Mouse (Mus musculus) stomach, embryonic 14.5 days (tissue): ENCODE data around the gene Actr3b. TPM values are rescaled to one million over a fixed set of nuclear protein-coding genes. Genes with fewer than 3 reads are reported as not detected.
"Not testable (repeated sequence)": the region's sequence is repeated elsewhere in the genome, so short reads cannot be mapped to it uniquely, and the experiment has no call there.

Experiments used
- ATAC-seq: fragments of 200-750 bp; cut with Nextera tagmentation; 2 replicates; pipeline ENCODE4 v1.8.0; 2017; ENCODE audit warnings: low read depth, moderate TSS enrichment; ENCODE audit not compliant: insufficient number of reproducible peaks, insufficient read depth, low FRiP score
- H3K27ac ChIP-seq: fragments of 300-500 bp; sonication (generic); 2 replicates; pipeline ENCODE4 v1.5.1; 2014; ENCODE audit warnings: mild to moderate bottlenecking, low read length, moderate library complexity, mixed read lengths
- H3K27me3 ChIP-seq: fragments of 300-500 bp; sonication (generic); 2 replicates; pipeline ENCODE4 v1.6.1; 2014; ENCODE audit warnings: low read length, control low read depth, mixed read lengths; ENCODE audit not compliant: control insufficient read depth, insufficient read depth
- H3K36me3 ChIP-seq: fragments of 300-500 bp; sonication (generic); 2 replicates; pipeline ENCODE4 v1.6.1; 2014; ENCODE audit warnings: mild to moderate bottlenecking, control low read depth, low read length, moderate library complexity, mixed read lengths; ENCODE audit not compliant: control insufficient read depth, insufficient read depth
- H3K4me1 ChIP-seq: fragments of 300-500 bp; sonication (generic); 2 replicates; pipeline ENCODE4 v1.6.1; 2014; ENCODE audit warnings: low read length, control low read depth, mixed read lengths; ENCODE audit not compliant: control insufficient read depth, insufficient read depth
- H3K4me2 ChIP-seq: fragments of 300-500 bp; sonication (generic); replicated peaks from 2 replicates; pipeline ENCODE4 v1.6.1; 2014; ENCODE audit warnings: low read depth, low read length, control low read depth
- H3K4me3 ChIP-seq: fragments of 300-500 bp; sonication (generic); 2 replicates; pipeline ENCODE4 v1.5.1; 2014; ENCODE audit warnings: low read depth, low read length, control low read depth
- H3K9ac ChIP-seq: fragments of 300-500 bp; sonication (generic); replicated peaks from 2 replicates; pipeline ENCODE4 v1.6.1; 2014; ENCODE audit warnings: low read depth, mild to moderate bottlenecking, control low read depth, low read length, moderate library complexity, mixed read lengths
- H3K9me3 ChIP-seq: fragments of 300-500 bp; sonication (generic); 2 replicates; pipeline ENCODE4 v1.6.1; 2016; ENCODE audit warnings: low read depth, low read length, control low read depth; ENCODE audit not compliant: control insufficient read depth
- WGBS: fragments of 180-500 bp; shearing (Covaris S2); extraction: QIAGEN DNeasy Blood & Tissue Kit; methylation state at CpG from one replicate; pipeline ENCODE4 v1.1.7; 2014; 5-methylcytosine and 5-hydroxymethylcytosine counted together
- polyA plus RNA-seq: library from polyadenylated mRNA; unstranded; fragments of >200 nt; fragmentation: Nextera tagmentation; extraction: Ambion mirVana; gene quantifications from 2 replicates; pipeline ENCODE4 v1.2.1, GENCODE M21; 2014

The Actr3b gene
- polyA plus RNA-seq, result 4.4 and 4.5 TPM in 2 replicates

DNA sequence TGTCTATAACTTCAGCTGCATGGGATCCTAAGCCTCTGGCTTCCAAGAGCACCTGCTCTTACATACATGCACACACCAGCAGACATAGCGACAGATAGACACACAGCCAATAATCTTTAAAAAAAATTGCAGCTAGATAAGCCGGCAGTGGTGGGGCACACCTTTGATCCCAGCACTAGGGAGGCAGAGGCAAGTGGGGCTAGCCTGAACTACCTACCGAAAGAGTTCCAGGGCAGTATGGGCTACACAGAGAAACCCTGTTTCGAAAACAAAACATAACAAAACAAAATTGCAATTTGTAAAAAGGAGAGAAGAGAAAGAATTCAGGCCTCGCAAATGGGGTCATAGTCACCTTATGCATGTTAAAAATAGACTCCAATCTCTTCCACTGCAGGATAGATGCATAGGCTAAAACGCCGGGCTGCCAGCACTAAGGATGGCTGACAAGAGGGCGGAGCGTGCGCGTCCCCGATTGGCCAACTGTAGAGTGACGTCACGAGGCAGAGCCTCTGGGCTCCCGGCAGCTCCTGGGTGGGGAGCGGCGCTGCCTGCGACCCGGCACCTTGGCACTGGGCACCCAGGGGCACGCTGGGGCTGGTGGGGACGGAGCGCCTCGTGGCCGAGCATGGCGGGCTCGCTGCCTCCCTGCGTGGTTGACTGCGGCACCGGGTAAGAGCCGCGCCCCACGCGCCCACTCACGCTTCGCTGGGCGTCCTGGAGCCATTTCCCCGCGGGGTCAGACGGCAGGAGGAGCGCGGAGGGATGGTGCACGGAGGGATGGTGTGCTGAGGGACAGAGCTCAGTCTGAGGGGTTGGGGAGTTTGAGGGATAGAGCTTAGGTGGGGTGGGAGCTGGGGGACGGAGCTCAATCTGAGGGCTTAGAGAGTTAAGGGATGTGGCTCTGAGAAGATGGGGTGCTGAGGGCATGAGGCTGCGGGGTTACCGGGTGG, at the start of gene Actr3b:
Actr3b (plus strand) TSS at position 538 of the 950 bp plus-strand sequence.
- Histone ChIP-seq H3K27me3 (no peaks in the 10 kb centered on the region), H3K9ac (0 out of 2 replicates have a peak within 1 kb of the TSS, but pooled peaks have one; percentile 18), H3K4me2 (peak within 1 kb of the TSS; percentile 70), H3K4me3 (peak within 1 kb of the TSS; percentile 50), H3K9me3 (no peaks in the 10 kb centered on the region), H3K4me1 (no peaks in the 10 kb centered on the region), H3K27ac (no peak within 1 kb of the TSS), H3K36me3 (no peaks in the 10 kb centered on the region)
- ATAC-seq, result peak; percentile 95
- 2% methylated on average over 45 of the region's 45 CpGs for WGBS

DNA sequence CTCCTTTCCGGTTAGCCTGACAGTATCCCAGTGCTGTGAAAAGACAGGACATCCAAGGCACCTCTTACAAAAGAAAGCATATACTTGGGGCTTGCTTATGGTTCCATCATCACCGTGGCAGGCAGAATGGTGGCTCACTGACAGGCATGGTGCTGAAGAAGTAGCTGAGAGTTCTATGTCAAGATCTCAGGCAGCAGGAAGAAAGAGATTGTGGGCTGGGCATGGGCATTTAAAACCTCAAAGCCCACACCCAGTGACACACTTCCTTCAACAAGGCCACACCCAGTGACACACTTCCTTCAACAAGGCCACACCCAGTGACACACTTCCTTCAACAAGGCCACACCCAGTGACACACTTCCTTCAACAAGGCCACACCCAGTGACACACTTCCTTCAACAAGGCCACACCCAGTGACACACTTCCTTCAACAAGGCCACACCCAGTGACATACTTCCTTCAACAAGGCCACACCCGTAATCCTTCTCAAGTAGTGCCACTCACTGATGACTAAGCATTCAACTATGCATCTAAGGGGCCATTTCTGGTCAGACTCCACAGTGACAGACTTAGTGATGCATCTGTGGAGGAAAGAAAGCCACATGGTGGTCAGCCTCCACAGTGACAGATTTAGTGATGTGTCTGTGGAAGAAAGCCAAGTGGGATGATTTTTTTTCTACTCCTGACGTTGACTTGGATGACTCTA, 46.6 kb upstream of the Actr3b start:
- not testable (repeated sequence) for ATAC-seq, H3K9me3 ChIP-seq, H3K36me3 ChIP-seq, H3K9ac ChIP-seq, H3K4me3 ChIP-seq, H3K27me3 ChIP-seq, H3K27ac ChIP-seq, H3K4me1 ChIP-seq, H3K4me2 ChIP-seq
- 89% methylated on average over 4 of the region's 4 CpGs for WGBS

DNA sequence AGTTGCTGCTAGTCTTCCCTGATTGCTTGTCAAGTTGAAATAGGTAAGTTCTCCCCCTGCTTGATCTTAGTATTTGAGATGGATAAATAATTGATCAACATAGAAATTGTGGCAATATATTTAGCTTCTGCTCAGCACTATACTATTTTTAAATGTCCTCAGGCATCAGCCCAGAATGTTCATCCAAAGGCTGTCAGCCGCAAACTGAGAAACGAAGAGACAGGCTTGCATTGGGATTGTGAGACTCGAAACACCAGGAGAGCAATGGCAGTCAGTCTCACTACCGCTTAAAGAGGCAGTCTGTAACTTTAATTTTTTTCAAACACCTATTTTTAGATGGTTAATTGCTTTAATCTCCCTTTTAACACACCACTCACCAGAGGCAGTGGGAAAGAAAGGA, 40.4 kb upstream of the Actr3b start:
- no peaks in the 10 kb centered on the region for H3K36me3 ChIP-seq
- H3K27me3 ChIP-seq, result no peaks in the 10 kb centered on the region
- no peak overlapping the region for H3K9ac ChIP-seq
- H3K27ac ChIP-seq, result no peak overlapping the region
- 88% methylated on average over 4 of the region's 4 CpGs for WGBS
- H3K4me3 ChIP-seq, result no peak overlapping the region
- H3K9me3 ChIP-seq, result no peaks in the 10 kb centered on the region
- no peak for ATAC-seq
- no peak overlapping the region for H3K4me2 ChIP-seq
- H3K4me1 ChIP-seq, result no peaks in the 10 kb centered on the region

DNA sequence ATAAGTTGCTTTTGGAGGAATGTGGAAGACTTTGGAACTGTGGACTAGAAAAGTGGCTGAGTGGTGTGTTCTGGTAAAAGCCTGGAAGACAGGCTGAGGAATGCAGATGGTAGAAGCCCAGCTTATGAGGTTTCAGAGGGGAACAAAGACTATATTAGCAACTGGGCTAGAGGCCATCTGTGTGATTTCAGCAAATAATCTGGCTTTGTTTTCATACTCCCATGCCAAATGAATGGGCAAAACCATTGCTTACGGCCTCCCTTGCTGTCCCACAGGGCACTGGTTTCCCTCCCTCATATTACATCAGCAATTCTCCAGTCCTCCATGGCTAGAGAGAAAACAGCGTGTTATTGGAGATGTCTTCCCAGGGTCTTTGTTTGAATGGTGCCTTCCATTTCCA, 36.8 kb upstream of the Actr3b start:
- Histone ChIP-seq H3K4me2 (no peak overlapping the region), H3K27ac (no peak overlapping the region), H3K4me3 (no peak overlapping the region), H3K9me3 (no peaks in the 10 kb centered on the region), H3K36me3 (no peaks in the 10 kb centered on the region), H3K4me1 (no peaks in the 10 kb centered on the region), H3K9ac (no peak overlapping the region), H3K27me3 (no peaks in the 10 kb centered on the region)
- no peak for ATAC-seq
- 73% methylated on average over 2 of the region's 2 CpGs for WGBS

DNA sequence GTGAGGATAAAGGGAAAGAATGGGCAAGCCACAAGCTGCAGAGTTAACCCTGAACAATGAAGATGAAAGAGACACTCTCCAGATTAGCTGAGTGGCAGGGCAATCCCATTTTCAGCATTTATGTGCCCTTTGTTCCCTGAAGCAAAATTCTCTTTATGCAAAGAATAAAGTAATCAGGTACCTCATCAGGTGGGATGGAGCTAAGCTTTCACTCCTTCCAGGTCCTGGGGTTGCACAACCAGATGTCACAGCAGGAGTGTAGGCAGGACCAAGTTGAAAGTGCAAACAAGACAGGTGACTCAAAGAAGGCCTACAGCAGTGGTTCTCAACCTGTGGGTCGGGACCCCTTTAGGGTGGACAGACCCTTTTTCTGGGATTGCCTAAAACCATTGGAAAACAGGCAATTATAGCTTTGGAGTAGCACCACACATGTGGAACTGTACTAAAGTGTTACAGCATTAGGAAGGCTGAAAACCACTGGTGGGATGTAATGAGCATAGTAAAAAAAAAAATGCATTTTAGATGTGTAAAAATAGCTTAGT, 35.6 kb upstream of the Actr3b start:
- no peaks in the 10 kb centered on the region for H3K36me3 ChIP-seq
- H3K27me3 ChIP-seq, result no peaks in the 10 kb centered on the region
- no peak overlapping the region for H3K9ac ChIP-seq
- no peak overlapping the region for H3K4me2 ChIP-seq
- ATAC-seq, result no peak
- WGBS, result 28% methylated on average over 1 of the region's 1 CpGs
- no peak overlapping the region for H3K4me3 ChIP-seq
- H3K4me1 ChIP-seq, result no peaks in the 10 kb centered on the region
- no peaks in the 10 kb centered on the region for H3K9me3 ChIP-seq
- H3K27ac ChIP-seq, result no peak overlapping the region

DNA sequence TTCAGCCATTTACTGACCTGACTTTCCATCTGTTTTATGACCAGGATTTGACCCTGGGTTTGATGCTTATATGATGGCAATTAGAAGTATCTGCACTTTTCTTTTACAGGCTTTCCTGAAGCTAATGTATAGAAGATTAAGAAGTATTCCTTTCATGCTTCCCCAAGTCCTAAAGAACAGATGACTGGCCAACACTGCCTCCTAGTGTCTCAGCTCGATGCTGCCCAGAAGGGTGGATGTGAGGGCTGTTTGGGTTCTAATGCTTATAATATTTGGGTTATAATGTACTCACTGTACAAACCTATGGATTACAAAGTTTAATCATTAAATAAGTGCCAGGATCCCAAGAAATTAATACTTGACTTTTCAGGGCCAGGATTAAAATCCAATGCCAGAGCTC, 25.5 kb upstream of the Actr3b start:
- WGBS, result 15% methylated on average over 1 of the region's 1 CpGs

DNA sequence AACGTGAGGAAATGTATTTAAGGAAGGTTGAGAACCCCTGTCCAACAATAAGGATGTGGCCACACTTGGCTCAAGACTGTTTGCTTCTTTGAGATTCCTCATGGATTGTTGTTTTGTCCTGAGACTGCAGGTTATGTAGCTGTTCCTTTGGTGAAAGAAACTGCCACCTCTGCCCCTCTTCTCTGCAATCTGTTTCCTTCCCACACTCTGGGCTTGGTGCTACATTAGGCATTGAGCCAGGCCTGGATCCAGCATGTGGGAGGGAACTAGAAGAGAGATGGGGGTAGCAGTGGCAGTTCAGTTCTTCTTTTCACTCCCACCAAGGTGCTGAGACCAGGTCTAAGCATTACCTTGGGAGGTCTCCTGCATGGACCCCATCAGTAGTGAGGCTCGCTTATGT, 23.9 kb upstream of the Actr3b start:
- no peaks in the 10 kb centered on the region for H3K4me1 ChIP-seq
- ATAC-seq, result no peak
- WGBS, result 78% methylated on average over 2 of the region's 2 CpGs

More for the DNA sequence above, 25.5 kb upstream of the Actr3b start:
- H3K36me3 ChIP-seq, result no peaks in the 10 kb centered on the region
- H3K4me2 ChIP-seq, result no peak overlapping the region
- H3K9me3 ChIP-seq, result no peaks in the 10 kb centered on the region
- no peak for ATAC-seq
- no peaks in the 10 kb centered on the region for H3K4me1 ChIP-seq
- no peaks in the 10 kb centered on the region for H3K27me3 ChIP-seq
- no peak overlapping the region for H3K27ac ChIP-seq
- no peak overlapping the region for H3K4me3 ChIP-seq
- no peak overlapping the region for H3K9ac ChIP-seq

DNA sequence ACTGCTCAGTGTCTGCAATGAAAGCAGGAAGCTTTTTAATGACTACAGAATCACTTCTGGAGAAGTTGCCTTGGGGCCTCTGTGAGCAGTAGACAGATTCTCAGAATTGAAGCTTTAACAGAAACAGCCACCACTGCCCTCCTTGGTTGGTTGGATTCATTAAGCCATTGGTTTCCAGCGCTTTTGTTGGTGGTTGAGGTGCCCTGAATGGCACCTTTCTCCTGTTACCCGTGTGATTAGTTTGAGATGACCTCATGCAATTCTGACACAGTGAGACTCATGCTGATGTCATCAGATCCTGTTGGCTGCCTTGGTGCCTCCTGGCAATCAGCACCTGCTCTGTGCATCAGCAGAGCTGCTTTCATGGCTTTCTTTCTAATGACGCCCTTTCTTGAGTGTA, 21.3 kb upstream of the Actr3b start:
- no peak overlapping the region for H3K4me2 ChIP-seq
- no peak overlapping the region for H3K9ac ChIP-seq
- no peaks in the 10 kb centered on the region for H3K4me1 ChIP-seq
- no peaks in the 10 kb centered on the region for H3K27me3 ChIP-seq
- no peak for ATAC-seq
- 62% methylated on average over 3 of the region's 3 CpGs for WGBS
- no peaks in the 10 kb centered on the region for H3K36me3 ChIP-seq
- H3K4me3 ChIP-seq, result no peak overlapping the region
- no peaks in the 10 kb centered on the region for H3K9me3 ChIP-seq
- no peak overlapping the region for H3K27ac ChIP-seq

More for the DNA sequence above, 23.9 kb upstream of the Actr3b start:
- Histone ChIP-seq H3K27ac (no peak overlapping the region), H3K9me3 (no peaks in the 10 kb centered on the region), H3K27me3 (no peaks in the 10 kb centered on the region), H3K4me3 (no peak overlapping the region), H3K9ac (no peak overlapping the region), H3K36me3 (no peaks in the 10 kb centered on the region), H3K4me2 (no peak overlapping the region)
